Comparison of ENCODE assay signal across 11 mouse cellular contexts in the genomic region with DNA sequence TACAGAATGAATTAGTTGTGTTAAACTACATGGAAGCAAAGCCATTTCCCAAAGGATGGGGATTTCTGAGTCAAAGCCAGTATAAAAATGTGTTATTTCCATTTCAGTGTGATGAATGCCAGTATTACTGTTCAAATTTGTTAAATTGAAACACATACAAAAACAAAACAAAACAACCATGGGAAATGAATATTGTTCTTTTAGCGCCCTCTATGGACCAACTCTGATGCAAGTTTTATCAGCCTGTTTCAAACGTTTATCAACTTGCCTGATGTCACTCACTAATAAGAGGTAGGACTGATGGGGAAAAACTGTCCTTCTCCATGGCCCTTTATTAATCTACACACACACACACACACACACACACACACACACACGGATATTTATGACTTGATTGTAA. TPM values are rescaled to one million over a fixed set of nuclear protein-coding genes. Genes with fewer than 3 reads are reported as not detected.
DNase-seq lines count a peak whose midpoint lies in the region; ATAC-seq and TF ChIP-seq lines count a peak whose summit lies in the region.
"Had no signal": no experiment of that assay in that cellular context is flagged by ENCODE, and none has a peak within 500 bp of the region (broad histone marks: within the 10 kb centered on the region; RNA-seq: fewer than 3 reads in every experiment).

No protein-coding gene starts in this region.

- ATAC-seq in kidney, postnatal 0 days (replicated peaks; ENCODE audit: low FRiP score, low read depth), result no peak

- peak; percentile 71 for TF ChIP-seq CTCF in kidney, postnatal 0 days (IDR thresholded peaks at IDR 0.05; ENCODE audit: low read depth)
- peak; percentile 27; the same call in 1 of the 2 replicates for TF ChIP-seq CTCF in brain, embryonic 14.5 days (IDR thresholded peaks at IDR 0.05; ENCODE audit: borderline replicate concordance, extremely low read depth, insufficient read depth, insufficient read length)

- H3K9ac ChIP-seq in kidney, postnatal 0 days (ENCODE audit: low read depth, low read length), result no peak overlapping the region
- H3K9ac ChIP-seq: limb, embryonic 13.5 days; neural tube, embryonic 12.5 days had no signal

- peak; percentile 28 for DNase-seq in cerebellum, adult 8-10 months
- DNase-seq in cerebellum, adult 11 months, result no peak
- DNase-seq in kidney, postnatal 0 days (ENCODE audit: low spot score), result peak; percentile 72
- no peak for DNase-seq in kidney, postnatal 4 days
- peak; percentile 67 for DNase-seq in 3T3-L1 (ENCODE audit: low read depth, low spot score)
- DNase-seq in brain, embryonic 14.5 days (ENCODE audit: low read depth), result peak; percentile 68
- no peak for DNase-seq in neural tube, embryonic 10.5 days (ENCODE audit: extremely low spot score, low spot score)
- no peak for DNase-seq in testis, postnatal 10 days (ENCODE audit: low spot score)

- H3K4me3 ChIP-seq in kidney, postnatal 0 days (replicated peaks; ENCODE audit: low read depth, low read length), result no peak overlapping the region
- H3K4me3 ChIP-seq: limb, embryonic 13.5 days; neural tube, embryonic 12.5 days had no signal

- no peak overlapping the region for H3K27ac ChIP-seq in kidney, postnatal 0 days
- H3K27ac ChIP-seq: limb, embryonic 13.5 days; neural tube, embryonic 12.5 days had no signal

- H3K36me3 ChIP-seq in kidney, postnatal 0 days (ENCODE audit: insufficient read depth, low read length), result no peaks in the 10 kb centered on the region
- H3K36me3 ChIP-seq: limb, embryonic 13.5 days; neural tube, embryonic 12.5 days had no signal

- no peak for TF ChIP-seq POLR2A in brain, embryonic 14.5 days (IDR thresholded peaks at IDR 0.05; ENCODE audit: borderline replicate concordance, extremely low read depth, insufficient read depth, insufficient read length, poor library complexity, severe bottlenecking)

- H3K4me2 ChIP-seq in kidney, postnatal 0 days (ENCODE audit: low read length), result no peak overlapping the region
- H3K4me2 ChIP-seq: limb, embryonic 13.5 days; neural tube, embryonic 12.5 days had no signal

- no peaks in the 10 kb centered on the region for H3K9me3 ChIP-seq in kidney, postnatal 0 days (replicated peaks; ENCODE audit: low read length)
- H3K9me3 ChIP-seq: limb, embryonic 13.5 days; neural tube, embryonic 12.5 days had no signal

- H3K4me1 ChIP-seq in kidney, postnatal 0 days (replicated peaks; ENCODE audit: insufficient read depth, low read length), result no peaks in the 10 kb centered on the region
- H3K4me1 ChIP-seq: limb, embryonic 13.5 days; neural tube, embryonic 12.5 days had no signal

- H3K27me3 ChIP-seq in kidney, postnatal 0 days (ENCODE audit: insufficient read depth, low read length), result no peaks in the 10 kb centered on the region
- H3K27me3 ChIP-seq: neural tube, embryonic 12.5 days had no signal

- WGBS in kidney, postnatal 0 days, result 4% methylated on average over 3 of the region's 3 CpGs

RNA-seq across cellular contexts. Expression of a gene that starts 7.8 kb away (rescaled TPM):
- 0.14 and 0.33 TPM in 2 replicates for polyA plus RNA-seq in kidney, postnatal 0 days (2015; fragmentation: Nextera tagmentation; extraction: Ambion mirVana)
- 1.2 and 1.6 TPM in 2 replicates for polyA plus RNA-seq in brain, embryonic 14.5 days (2012; rRNA removed)
- polyA plus RNA-seq: limb, embryonic 13.5 days; spleen, adult 2 months had no signal

RNA-seq across cellular contexts. Expression of a gene that starts 8.4 kb away (rescaled TPM):
- 106 and 117 TPM in 2 replicates for polyA plus RNA-seq in kidney, postnatal 0 days (2015; fragmentation: Nextera tagmentation; extraction: Ambion mirVana)
- 49.1 and 62.2 TPM in 2 replicates for polyA plus RNA-seq in brain, embryonic 14.5 days (2012; rRNA removed)

Comparison
In these comparisons a context has a peak if more than half of its experiments do, and no peak if none do; other contexts are left out.
1. DNase-seq: peak in cerebellum, adult 8-10 months (single experiment), kidney, postnatal 0 days (single experiment), 3T3-L1 (single experiment) and brain, embryonic 14.5 days (single experiment); none in cerebellum, adult 11 months (single experiment), kidney, postnatal 4 days (0 of 2), neural tube, embryonic 10.5 days (single experiment) and testis, postnatal 10 days (single experiment).